Mouse (Mus musculus) central nervous system, embryonic 18 days (tissue): ENCODE results near the gene Tmprss11c. TPM values are rescaled to one million over a fixed set of nuclear protein-coding genes. Genes with fewer than 3 reads are reported as not detected.

Experiments used
- polyA plus RNA-seq: library from polyadenylated mRNA; depleted of rRNA; stranded (reverse); fragments of >200 nt; gene quantifications from 2 replicates; pipeline ENCODE4 v1.2.3, GENCODE M21; 2012; rRNA removed

The Tmprss11c gene
- not detected in 2 replicates for polyA plus RNA-seq

GRCm38 (mm10) chr5:86289208-86289607, at the start of gene Tmprss11c:
TSS of gene Tmprss11c (minus strand) at chr5:86289308.

GRCm38 (mm10) chr5:86197801-86198200, 91.3 kb downstream of the Tmprss11c start, which contains the start of gene Gnrhr:
TSS of gene Gnrhr (minus strand) at chr5:86197901.

Other genes with a start within 250 kb of the Tmprss11c start
- gene Cenpc1, start 223.7 kb downstream of the Tmprss11c start, polyA plus RNA-seq = 20.5 and 20.7 TPM in 2 replicates
- gene Stap1, start 217.6 kb downstream of the Tmprss11c start, polyA plus RNA-seq = 0.11 TPM in 1 of 2 replicates, not detected in the other
- 11.2 and 12.8 TPM in 2 replicates for gene Uba6, start 116.5 kb downstream of the Tmprss11c start, polyA plus RNA-seq
- not detected in 2 replicates for gene Gnrhr, start 91.4 kb downstream of the Tmprss11c start, polyA plus RNA-seq
- 0.03 and 0.23 TPM in 2 replicates for gene Tmprss11d, start 84.1 kb upstream of the Tmprss11c start, polyA plus RNA-seq
- 0.03 TPM in 2 replicates for gene Tmprss11a, start 179.7 kb upstream of the Tmprss11c start, polyA plus RNA-seq
- 0.03 TPM in 2 replicates for gene Tmprss11g, start 229.3 kb upstream of the Tmprss11c start, polyA plus RNA-seq